Mouse (Mus musculus) left cerebral cortex, postnatal 14 days (tissue): Measurements from ENCODE around the gene Slf2. TPM values are rescaled to one million over a fixed set of nuclear protein-coding genes. Genes with fewer than 3 reads are reported as not detected.
A peak's percentile ranks its signal among the peaks of the same experiment; 100 is the strongest.

ENCODE experiments used
- DNase-seq, 2 experiments: peaks; one replicate each; pipeline ENCODE4 v3.0.0; 2021 to 2022; ENCODE audit warnings: low spot score in 2 of 2, mixed read lengths in 1 of 2
- intact Hi-C: fragments of 180-260 bp; cut with DNase I; formaldehyde crosslinking; loops from one replicate; pipeline ENCODE4 v1.15.1; 2025
- long read RNA-seq, 2 experiments: library from polyadenylated mRNA; stranded (forward); transcript quantifications; one replicate each; pipeline ENCODE4 v2.0.0; 2021
- total RNA-seq, 2 experiments: library from RNA; stranded (reverse); gene quantifications; 2 replicates each; pipeline ENCODE4 v1.2.3; 2021

Gene Slf2
- 10 to 100 TPM; 31.8 to 32.2 TPM for total RNA-seq
- long read RNA-seq, experiment 1, full-length matches to known transcripts: 1 of 4 reads
- long read RNA-seq, experiment 1, partial matches to known transcripts: 0 of 4 reads
- long read RNA-seq, experiment 1, other reads (novel, unspliced or antisense): 3 of 4 reads
- long read RNA-seq, experiment 2, partial matches to known transcripts: 2 of 5 reads
- long read RNA-seq, experiment 2, other reads (novel, unspliced or antisense): 3 of 5 reads

- intact Hi-C loops: no loop called here
- DNase-seq: peak; percentile 99 to 100
These were observed at the start of gene Slf2 for GRCm38 (mm10) chr19:44930744-44931453. TSS of gene Slf2 (plus strand) at chr19:44931151.

- DNase-seq: no peak
- intact Hi-C loops: no loop called here
These were observed 48.4 kb upstream of the Slf2 start for GRCm38 (mm10) chr19:44882552-44883024.

GRCm38 (mm10) chr19:44884331-44884730 lies 46.6 kb upstream of the Slf2 start:
- no peak for DNase-seq
- intact Hi-C loops: no loop called here

GRCm38 (mm10) chr19:44886475-44886874 lies 44.5 kb upstream of the Slf2 start:
- intact Hi-C loops: loop anchor here (5.0 kb wide), 1 partner anchor 134 kb away; no protein-coding TSS in a partner anchor
- DNase-seq: no peak

- intact Hi-C loops: loop anchor here (5.0 kb wide), 1 partner anchor 135 kb away; no protein-coding TSS in a partner anchor
- DNase-seq: peak; percentile 54 to 62
These were observed 43.2 kb upstream of the Slf2 start for GRCm38 (mm10) chr19:44887679-44888235.

GRCm38 (mm10) chr19:44889548-44889947 lies 41.4 kb upstream of the Slf2 start:
- intact Hi-C loops: loop anchor here (5.0 kb wide), 1 partner anchor 137 kb away; no protein-coding TSS in a partner anchor
- DNase-seq: no peak

- no peak for DNase-seq
- intact Hi-C loops: loop anchor here (5.0 kb wide), 1 partner anchor 124 kb away; no protein-coding TSS in a partner anchor
These were observed 39.5 kb upstream of the Slf2 start for GRCm38 (mm10) chr19:44891446-44891845.

- intact Hi-C loops: loop anchor here (5.0 kb wide), 1 partner anchor 126 kb away; no protein-coding TSS in a partner anchor
- no peak for DNase-seq
These were observed 37.6 kb upstream of the Slf2 start for GRCm38 (mm10) chr19:44893231-44893871.

- intact Hi-C loops: loop anchor here (1.0 kb wide), 1 partner anchor 313 kb away; no protein-coding TSS in a partner anchor
- peak; percentile 42 to 78 for DNase-seq
These were observed 35.7 kb upstream of the Slf2 start for GRCm38 (mm10) chr19:44895245-44895644.

- intact Hi-C loops: no loop called here
- no peak for DNase-seq
These were observed 34.5 kb upstream of the Slf2 start for GRCm38 (mm10) chr19:44896450-44896849.

- intact Hi-C loops: no loop called here
- DNase-seq: no peak
These were observed 33.4 kb upstream of the Slf2 start for GRCm38 (mm10) chr19:44897521-44897920.

GRCm38 (mm10) chr19:44898646-44899045 lies 32.3 kb upstream of the Slf2 start:
- intact Hi-C loops: no loop called here
- DNase-seq: no peak

- DNase-seq: no peak
These were observed 31.7 kb upstream of the Slf2 start for GRCm38 (mm10) chr19:44899104-44899793.

GRCm38 (mm10) chr19:44899947-44900773 lies 30.8 kb upstream of the Slf2 start:
- no peak for DNase-seq

More at GRCm38 (mm10) chr19:44899104-44899793, 31.7 kb upstream of the Slf2 start:
- intact Hi-C loops: no loop called here

GRCm38 (mm10) chr19:44901047-44901446 lies 29.9 kb upstream of the Slf2 start:
- no peak for DNase-seq
- intact Hi-C loops: no loop called here

More at GRCm38 (mm10) chr19:44899947-44900773, 30.8 kb upstream of the Slf2 start:
- intact Hi-C loops: no loop called here

- intact Hi-C loops: no loop called here
- DNase-seq: no peak
These were observed 28.6 kb upstream of the Slf2 start for GRCm38 (mm10) chr19:44902324-44902723.

GRCm38 (mm10) chr19:44903343-44904000 lies 27.5 kb upstream of the Slf2 start:
- intact Hi-C loops: no loop called here
- no peak for DNase-seq
